Comparison of ENCODE assay signal across 13 mouse cellular contexts in the genomic region with DNA sequence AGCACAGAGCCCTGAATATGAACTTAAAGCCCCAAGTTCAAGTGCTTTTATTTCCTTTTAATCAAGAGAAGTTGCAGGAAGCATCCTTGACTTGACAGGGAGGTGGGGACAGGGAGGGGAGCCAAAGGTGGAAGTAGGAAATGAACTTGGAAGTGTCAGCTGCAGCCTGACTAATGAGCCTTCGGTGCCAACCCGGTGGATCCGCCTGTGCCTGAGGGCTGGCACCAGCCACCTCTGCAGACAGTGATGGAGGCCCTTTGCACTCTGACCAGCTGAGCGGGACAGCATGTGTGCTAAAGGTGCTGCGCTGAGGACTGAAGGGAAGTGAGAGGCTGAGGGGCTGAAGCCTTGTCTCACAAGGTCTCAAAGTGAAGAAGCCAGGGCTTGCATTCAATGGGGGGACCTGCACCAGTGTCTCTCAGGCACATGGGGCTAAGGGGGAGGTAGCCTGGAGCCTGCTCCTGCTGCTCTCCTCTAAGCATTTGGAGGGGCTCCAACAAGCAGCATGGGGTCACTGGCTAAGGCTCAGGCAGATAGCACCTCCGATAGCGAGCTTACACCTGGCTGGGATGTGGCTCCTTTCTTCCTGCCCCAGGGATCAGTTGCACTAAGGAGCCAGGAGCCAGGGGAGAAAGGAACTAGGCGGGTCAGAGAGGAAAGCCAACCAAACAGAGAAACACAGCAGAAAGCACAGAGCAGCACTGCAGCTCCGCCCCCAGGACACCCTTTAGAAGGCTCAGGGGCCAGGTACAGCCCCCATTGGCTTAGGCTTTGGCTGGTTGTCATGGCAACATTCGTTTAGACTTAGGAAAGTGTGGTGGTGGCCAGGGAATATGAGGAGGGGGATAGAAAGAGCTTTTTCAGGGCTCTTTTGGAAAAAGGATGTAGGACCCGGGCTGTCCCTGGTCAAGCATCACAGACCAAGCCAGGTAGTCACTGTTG. TPM values are rescaled to one million over a fixed set of nuclear protein-coding genes. Genes with fewer than 3 reads are reported as not detected.
DNase-seq lines count a peak whose midpoint lies in the region; ATAC-seq and TF ChIP-seq lines count a peak whose summit lies in the region.
"Had no signal": no experiment of that assay in that cellular context is flagged by ENCODE, and none has a peak within 500 bp of the region (broad histone marks: within the 10 kb centered on the region; RNA-seq: fewer than 3 reads in every experiment).

No protein-coding gene starts in this region.

- H3K4me2 ChIP-seq in midbrain, postnatal 0 days (ENCODE audit: low read depth, low read length, poor library complexity, severe bottlenecking) = no peak overlapping the region

- DNase-seq in cerebellum, postnatal 14 days = peak; percentile 44 to 58
- DNase-seq in cerebellum, adult 11 months = no peak
- peak; percentile 58 for DNase-seq in liver, adult 2 months (ENCODE audit: extremely low read depth, low read depth, low spot score)
- no peak for DNase-seq in liver
- DNase-seq in kidney, adult 9 months = peak; percentile 50
- peak; percentile 45 for DNase-seq in midbrain, postnatal 0 days (ENCODE audit: low spot score)
- DNase-seq in spleen, adult 12 weeks (ENCODE audit: low spot score) = no peak
- DNase-seq in heart, adult 18-20 months = no peak
- DNase-seq: B cell, adult 2 months; heart, adult 2 months; heart, postnatal 36 days; layer of hippocampus, adult 9-11 months had no signal

- no peak overlapping the region for H3K9ac ChIP-seq in liver, adult 2 months (ENCODE audit: low read depth, low read length)
- no peak overlapping the region for H3K9ac ChIP-seq in midbrain, postnatal 0 days (replicated peaks; ENCODE audit: low read length, poor library complexity, severe bottlenecking)

- no peak for TF ChIP-seq CTCF in liver, adult 2 months (IDR thresholded peaks at IDR 0.05; ENCODE audit: low read depth, low read length)
- TF ChIP-seq CTCF in midbrain, postnatal 0 days (IDR thresholded peaks at IDR 0.05) = no peak

- no peak; the same call in 1 of the 2 replicates for ATAC-seq in midbrain, postnatal 0 days (ENCODE audit: low FRiP score)

- H3K4me3 ChIP-seq in liver, adult 2 months (ENCODE audit: insufficient read depth, low read depth, low read length) = no peak overlapping the region
- no peak overlapping the region for H3K4me3 ChIP-seq in midbrain, postnatal 0 days (ENCODE audit: low read depth, low read length)
- H3K4me3 ChIP-seq: heart, adult 2 months had no signal

- no peaks in the 10 kb centered on the region for H3K27me3 ChIP-seq in liver, adult 2 months (ENCODE audit: control insufficient read depth, insufficient read depth, low read length)
- H3K27me3 ChIP-seq in midbrain, postnatal 0 days (ENCODE audit: insufficient read depth, low read length) = no peaks in the 10 kb centered on the region

- TF ChIP-seq POLR2A in liver, adult 2 months (IDR thresholded peaks at IDR 0.05; ENCODE audit: extremely low read depth, insufficient read depth, low read length) = no peak

- H3K27ac ChIP-seq in liver, adult 2 months (replicated peaks; ENCODE audit: insufficient read depth, low read depth, low read length) = no peak overlapping the region
- no peak overlapping the region for H3K27ac ChIP-seq in midbrain, postnatal 0 days (ENCODE audit: low read depth, low read length)
- H3K27ac ChIP-seq: heart, adult 2 months had no signal

- H3K36me3 ChIP-seq in liver, adult 2 months (ENCODE audit: control insufficient read depth, insufficient read depth, low read length) = no peaks in the 10 kb centered on the region
- H3K36me3 ChIP-seq in midbrain, postnatal 0 days (ENCODE audit: insufficient read depth, low read length) = no peaks in the 10 kb centered on the region

- H3K9me3 ChIP-seq in midbrain, postnatal 0 days (ENCODE audit: low read length) = no peaks in the 10 kb centered on the region

- WGBS in liver, adult 2 months = 20% methylated on average over 11 of the region's 11 CpGs
- WGBS in midbrain, postnatal 0 days = 34% methylated on average over 11 of the region's 11 CpGs

- no peaks in the 10 kb centered on the region for H3K79me2 ChIP-seq in liver, adult 2 months (ENCODE audit: control insufficient read depth, insufficient read depth, low read length)

- no peaks in the 10 kb centered on the region for H3K4me1 ChIP-seq in liver, adult 2 months (ENCODE audit: control insufficient read depth, insufficient read depth, low read length)
- H3K4me1 ChIP-seq in midbrain, postnatal 0 days (ENCODE audit: insufficient read depth, low read length) = peaks cover 12% of the 10 kb centered on the region

RNA-seq across cellular contexts. Expression of a gene that starts 33.1 kb away (rescaled TPM):
- total RNA-seq in liver, adult 2 months (2014; rRNA removed) = under 0.01 TPM in 1 of 2 replicates, not detected in the other
- polyA plus RNA-seq in liver, adult 2 months (2012; rRNA removed) = 0.04 TPM in 1 of 2 replicates, not detected in the other
- 22.7 and 24.6 TPM in 2 replicates for total RNA-seq in midbrain, postnatal 0 days (2014; rRNA removed)
- polyA plus RNA-seq in midbrain, postnatal 0 days (2015; fragmentation: Nextera tagmentation; extraction: Ambion mirVana) = 2.5 and 3.3 TPM in 2 replicates
- total RNA-seq in heart, adult 18-20 months (2021) = under 1 TPM; 0.17 to 0.21 TPM
- polyA plus RNA-seq: lung, embryonic 16.5 days had no signal

Comparison
In these comparisons a context has a peak if more than half of its experiments do, and no peak if none do; other contexts are left out.
1. DNase-seq: peak in cerebellum, postnatal 14 days (2 of 2), liver, adult 2 months (single experiment), kidney, adult 9 months (single experiment) and midbrain, postnatal 0 days (single experiment); none in cerebellum, adult 11 months (single experiment), liver (single experiment), spleen, adult 12 weeks (single experiment) and heart, adult 18-20 months (0 of 2).
2. RNA of a gene that starts 33.1 kb away (total RNA-seq): 22.7 to 24.6 TPM in midbrain, postnatal 0 days; 0.17 to 0.21 TPM in heart, adult 18-20 months and under 0.01 TPM in liver, adult 2 months; every median in the first group is over 10 times any median in the second.